Mouse (Mus musculus) CH12.LX (cell line): ENCODE measurements around the gene Tbc1d9b.

Experiments
- CHD1 ChIP-seq: IDR thresholded peaks from 2 replicates; pipeline ENCODE4 v1.6.1; 2012; ENCODE audit warnings: low read depth, low read length, improper control_type of control experiment, inconsistent platforms
- CHD2 ChIP-seq: IDR thresholded peaks from 2 replicates; pipeline ENCODE4 v1.6.1; 2011; ENCODE audit warnings: low read length, improper control_type of control experiment
- CTCF ChIP-seq, 2 experiments: IDR thresholded peaks in 1 of 2; conservative IDR thresholded peaks in 1 of 2; 2 replicates each; pipeline ENCODE4 v1.5.1; 2011 to 2012; ENCODE audit warnings: low read depth in 2 of 2, low read length in 2 of 2, improper control_type of control experiment in 1 of 2, inconsistent platforms in 1 of 2, mild to moderate bottlenecking in 1 of 2, moderate library complexity in 1 of 2
- ELF1 ChIP-seq: IDR thresholded peaks from 2 replicates; pipeline ENCODE4 v1.6.1; 2014; ENCODE audit warnings: low read depth, mild to moderate bottlenecking, inconsistent platforms, low read length, improper control_type of control experiment
- EP300 ChIP-seq: IDR thresholded peaks from 2 replicates; pipeline ENCODE4 v1.6.1; 2011; ENCODE audit warnings: low read length, improper control_type of control experiment
- KAT2A ChIP-seq: IDR thresholded peaks from 2 replicates; pipeline ENCODE4 v1.6.1; 2012; ENCODE audit warnings: low read length, improper control_type of control experiment, inconsistent platforms; ENCODE audit not compliant: insufficient replicate concordance
- MXI1 ChIP-seq: IDR thresholded peaks from 2 replicates; pipeline ENCODE4 v1.6.1; 2011; ENCODE audit warnings: mild to moderate bottlenecking, low read depth, low read length, improper control_type of control experiment
- MYC ChIP-seq: IDR thresholded peaks from 2 replicates; pipeline ENCODE4 v1.6.1; 2011; ENCODE audit warnings: low read depth, mild to moderate bottlenecking, improper control_type of control experiment, low read length
- NELFE ChIP-seq: IDR thresholded peaks from 2 replicates; pipeline ENCODE4 v1.6.1; 2011; ENCODE audit warnings: low read depth, low read length, improper control_type of control experiment
- POLR2A ChIP-seq: IDR thresholded peaks from 2 replicates; pipeline ENCODE4 v1.6.1; 2011; ENCODE audit warnings: low read depth, mild to moderate bottlenecking, improper control_type of control experiment, low read length
- TCF12 ChIP-seq: IDR thresholded peaks from 2 replicates; pipeline ENCODE4 v1.6.1; 2014; ENCODE audit warnings: low read depth, mild to moderate bottlenecking, inconsistent platforms, low read length, improper control_type of control experiment
- UBTF ChIP-seq: IDR thresholded peaks from 2 replicates; pipeline ENCODE4 v1.6.1; 2012; ENCODE audit warnings: low read depth, mild to moderate bottlenecking, inconsistent platforms, low read length, improper control_type of control experiment, moderate library complexity
- USF2 ChIP-seq: conservative IDR thresholded peaks from 2 replicates; pipeline ENCODE4 v1.6.1; 2011; ENCODE audit warnings: low read depth, low read length, improper control_type of control experiment
- ZKSCAN1 ChIP-seq: IDR thresholded peaks from 2 replicates; pipeline ENCODE4 v1.6.1; 2012; ENCODE audit warnings: low read depth, inconsistent platforms, low read length, improper control_type of control experiment, borderline replicate concordance

DNA sequence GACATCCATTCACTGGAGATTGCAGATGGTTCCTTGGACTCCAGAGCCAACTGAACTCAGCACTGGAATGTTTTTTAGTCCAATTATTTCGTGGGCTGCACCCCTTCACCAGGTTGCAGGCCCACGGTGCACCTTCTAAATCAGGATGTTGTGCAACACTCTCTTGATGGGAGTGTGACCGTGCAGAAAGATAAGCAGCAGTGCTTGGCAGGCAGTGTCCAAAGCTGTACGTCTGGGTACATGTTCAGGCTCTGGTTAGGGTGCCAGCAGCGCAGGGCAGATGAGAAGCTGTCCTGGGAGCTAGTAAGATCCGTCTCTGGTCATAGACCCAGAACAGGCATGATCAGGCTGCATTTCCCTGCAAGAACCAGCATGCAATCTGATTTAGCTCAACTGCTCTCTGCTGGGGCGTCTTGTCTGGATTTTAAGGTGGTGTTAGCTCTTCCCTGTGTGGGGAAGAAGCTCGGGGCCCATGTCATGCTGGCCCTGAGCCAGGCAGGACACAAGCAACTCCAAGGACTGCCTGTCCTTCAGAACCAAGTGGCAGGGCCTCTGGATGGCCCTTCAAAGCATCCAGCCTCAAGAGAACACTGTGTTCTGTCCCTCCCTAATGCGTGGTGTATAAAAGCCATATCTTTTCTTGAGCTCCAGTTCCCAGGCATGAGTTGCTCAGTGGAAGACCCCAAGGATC, 16.2 kb downstream of the Tbc1d9b start:
- TF ChIP-seq CHD2, result no peak
- TF ChIP-seq USF2, result no peak
- TF ChIP-seq ELF1, result no peak
- no peak for TF ChIP-seq UBTF
- TF ChIP-seq TCF12, result no peak
- no peak for TF ChIP-seq CTCF (conservative IDR thresholded peaks at IDR 0.05 in 1 of 2, IDR thresholded peaks at IDR 0.05 in 1 of 2; ENCODE audit: low read depth in 2 of 2, low read length in 2 of 2)
- no peak for TF ChIP-seq POLR2A
- no peak for TF ChIP-seq NELFE
- no peak for TF ChIP-seq MXI1
- no peak for TF ChIP-seq CHD1
- TF ChIP-seq ZKSCAN1, result no peak
- no peak for TF ChIP-seq EP300
- no peak for TF ChIP-seq KAT2A
- TF ChIP-seq MYC, result no peak
